Mouse (Mus musculus): ENCODE data around the gene Alg3. TPM values are rescaled to one million over a fixed set of nuclear protein-coding genes. Genes with fewer than 3 reads are reported as not detected.

Gene Alg3
- total RNA-seq, 2 experiments from 2014 or later, result 15.9 to 17.6 TPM

DNA sequence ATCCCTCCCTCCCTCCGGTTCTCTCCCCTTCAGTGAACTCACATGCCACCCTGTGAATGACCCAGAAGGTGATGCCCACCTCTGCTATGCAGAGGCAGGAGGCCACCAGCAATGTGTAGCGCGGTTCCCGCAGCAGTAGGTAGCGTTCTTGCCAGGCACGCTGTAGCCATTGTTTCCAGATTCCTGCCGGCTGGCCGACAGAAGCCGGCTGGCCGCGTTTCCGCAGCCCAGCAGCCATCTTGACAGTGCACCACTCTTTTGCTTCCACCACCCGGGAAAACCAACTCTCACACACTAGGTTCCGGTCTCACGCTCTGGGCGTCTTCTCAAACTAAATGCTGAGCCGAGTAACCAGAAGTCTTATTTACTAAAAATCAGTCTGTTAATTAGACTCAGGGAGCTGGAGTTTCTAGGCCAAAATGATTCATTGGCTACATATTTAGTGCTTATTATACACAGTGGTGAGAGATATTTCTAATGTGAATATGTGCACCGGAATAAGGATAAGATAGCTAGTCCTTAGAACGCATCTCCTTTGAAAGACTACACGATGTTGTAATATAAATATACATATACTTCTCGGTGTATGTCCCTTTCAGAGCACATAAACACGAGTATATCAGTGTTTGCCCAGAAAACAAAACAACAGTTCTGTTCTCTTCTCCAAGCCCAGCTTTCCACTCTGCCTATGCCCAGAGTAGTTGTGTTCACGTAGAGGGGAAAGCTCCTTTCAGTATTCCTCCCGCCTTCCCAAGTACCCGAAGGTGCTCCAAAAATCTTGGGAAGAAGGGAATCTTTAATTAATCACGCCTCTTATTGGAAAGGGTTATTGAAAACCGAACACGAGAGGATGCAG lies 806 bp downstream of the Alg3 start:
- peak; percentile 31 to 50 for DNase-seq (ENCODE audit: low spot score in 2 of 2)

DNA sequence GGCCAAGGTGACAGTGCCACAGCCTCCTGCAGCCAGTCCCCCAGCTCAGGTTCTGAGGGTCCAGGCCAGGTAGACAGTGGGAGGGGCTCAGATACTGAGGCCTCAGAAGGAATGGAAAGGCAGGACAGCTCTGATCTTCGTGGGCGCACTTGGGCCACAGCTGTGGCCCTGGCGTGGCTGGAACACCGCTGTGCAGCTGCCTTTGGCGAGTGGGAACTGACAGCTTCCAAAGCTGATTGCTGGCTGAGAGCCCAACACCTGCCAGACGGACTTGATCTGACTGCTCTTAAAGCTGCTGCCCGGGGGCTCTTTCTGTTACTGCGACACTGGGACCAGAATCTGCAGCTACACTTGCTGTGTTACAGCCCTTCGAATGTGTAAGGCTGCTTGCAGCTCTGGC lies 6.8 kb downstream of the Alg3 start:
- DNase-seq (ENCODE audit: low spot score in 2 of 2), result no peak

DNA sequence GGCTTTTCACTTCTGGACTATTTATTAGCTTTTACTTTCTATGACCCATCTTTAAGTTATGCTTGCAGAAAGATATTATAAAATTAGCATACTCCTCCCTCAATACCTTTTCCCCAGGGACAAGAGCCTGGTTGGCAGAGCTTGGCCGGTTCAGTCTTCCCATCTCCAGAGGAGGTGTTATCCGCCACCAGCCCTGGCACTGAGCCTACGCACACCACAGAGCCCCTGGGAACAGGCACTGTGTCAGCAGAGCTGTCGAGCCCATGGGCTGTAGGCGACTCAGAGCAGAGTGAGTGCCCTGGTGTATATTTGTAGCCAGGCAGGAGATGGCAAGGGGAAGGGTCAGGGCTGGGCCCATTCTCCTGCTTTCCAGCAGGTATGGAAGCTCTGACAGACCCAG lies 11.0 kb downstream of the Alg3 start:
- no peak for DNase-seq (ENCODE audit: low spot score in 2 of 2)

DNA sequence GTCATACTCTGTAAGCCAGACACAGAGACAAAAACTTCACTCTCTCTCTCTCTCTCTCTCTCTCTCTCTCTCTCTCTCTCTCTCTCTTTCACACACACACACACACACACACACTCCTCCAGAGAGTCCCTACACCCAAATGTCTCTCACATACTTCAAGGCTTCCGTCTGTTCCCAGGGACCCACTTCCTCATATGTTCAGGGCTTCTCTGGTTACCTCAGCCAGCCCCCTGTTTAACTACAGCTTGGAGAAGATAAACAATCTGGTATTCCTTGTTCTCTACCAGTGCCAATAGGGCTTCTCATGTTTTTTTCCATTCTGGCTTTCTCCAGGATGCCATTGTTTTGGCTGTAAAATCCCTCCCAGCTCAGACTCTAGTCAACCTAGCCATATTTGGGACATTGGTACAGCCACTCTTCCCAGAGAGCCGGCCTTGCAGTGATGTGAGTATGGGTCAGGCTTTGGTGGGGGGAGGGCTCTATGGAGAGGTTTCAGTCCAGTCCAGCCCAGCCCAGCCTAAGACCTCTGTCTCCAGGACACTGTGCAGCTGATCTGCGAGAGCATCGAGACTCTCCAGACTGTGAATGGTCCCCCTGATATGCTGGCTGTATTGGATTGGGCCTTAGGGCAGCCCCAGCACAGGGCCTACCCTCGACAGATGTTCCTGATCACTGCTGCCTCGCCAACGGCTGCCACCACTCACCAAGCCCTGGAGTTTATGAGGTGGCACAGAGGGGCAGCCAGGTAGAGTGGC lies 14.7 kb downstream of the Alg3 start:
- DNase-seq (ENCODE audit: low spot score in 2 of 2), result no peak

DNA sequence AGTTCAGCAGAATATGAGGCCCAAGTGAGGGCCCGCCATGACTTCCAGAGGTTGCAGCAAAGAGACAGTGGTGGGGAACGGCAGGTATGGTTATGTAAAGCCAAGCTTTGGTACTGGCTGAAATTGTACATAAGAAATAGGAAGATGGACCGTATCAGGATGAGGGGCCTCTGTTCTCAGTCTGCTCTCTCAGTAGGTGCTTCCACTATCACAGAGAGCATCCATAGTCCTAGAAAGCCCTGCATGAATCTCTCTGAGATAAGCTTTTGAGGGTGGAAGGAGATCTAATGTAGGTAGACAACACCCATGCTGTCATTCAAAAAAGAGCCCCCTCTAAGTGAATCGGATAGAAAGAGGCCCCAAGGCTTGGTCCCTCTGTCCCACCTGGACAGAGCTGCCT lies 15.8 kb downstream of the Alg3 start:
- no peak for DNase-seq (ENCODE audit: low spot score in 2 of 2)

DNA sequence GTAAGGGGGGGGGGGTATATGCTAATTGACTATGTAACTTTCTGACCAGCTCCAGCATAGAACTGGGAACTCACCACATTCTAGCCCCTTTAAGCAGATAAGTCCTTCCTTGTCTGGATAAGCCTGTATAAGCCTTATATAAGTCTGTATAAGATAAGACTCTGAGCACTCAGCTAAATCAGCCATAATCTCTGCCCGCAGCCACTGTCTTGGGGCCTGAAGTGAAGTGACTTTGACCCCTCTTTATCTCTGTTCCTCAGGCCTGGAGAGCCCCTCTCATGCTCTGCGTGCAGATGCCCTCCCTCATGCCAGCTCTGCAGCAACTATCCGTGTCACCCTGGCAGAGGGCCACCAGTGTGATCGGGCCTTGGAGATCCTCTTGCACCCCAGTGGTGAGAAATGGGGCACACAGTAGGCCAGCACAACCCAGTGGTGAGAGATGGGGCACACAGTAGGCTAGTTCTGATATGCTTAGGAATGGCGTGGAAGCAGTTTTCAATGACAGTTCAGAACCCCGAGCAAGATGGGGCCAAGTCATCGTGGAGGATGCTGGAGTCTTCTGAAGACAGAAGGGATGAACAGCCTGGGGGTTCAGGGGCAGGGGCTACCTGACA lies 16.4 kb downstream of the Alg3 start:
- DNase-seq (ENCODE audit: low spot score in 2 of 2), result no peak

DNA sequence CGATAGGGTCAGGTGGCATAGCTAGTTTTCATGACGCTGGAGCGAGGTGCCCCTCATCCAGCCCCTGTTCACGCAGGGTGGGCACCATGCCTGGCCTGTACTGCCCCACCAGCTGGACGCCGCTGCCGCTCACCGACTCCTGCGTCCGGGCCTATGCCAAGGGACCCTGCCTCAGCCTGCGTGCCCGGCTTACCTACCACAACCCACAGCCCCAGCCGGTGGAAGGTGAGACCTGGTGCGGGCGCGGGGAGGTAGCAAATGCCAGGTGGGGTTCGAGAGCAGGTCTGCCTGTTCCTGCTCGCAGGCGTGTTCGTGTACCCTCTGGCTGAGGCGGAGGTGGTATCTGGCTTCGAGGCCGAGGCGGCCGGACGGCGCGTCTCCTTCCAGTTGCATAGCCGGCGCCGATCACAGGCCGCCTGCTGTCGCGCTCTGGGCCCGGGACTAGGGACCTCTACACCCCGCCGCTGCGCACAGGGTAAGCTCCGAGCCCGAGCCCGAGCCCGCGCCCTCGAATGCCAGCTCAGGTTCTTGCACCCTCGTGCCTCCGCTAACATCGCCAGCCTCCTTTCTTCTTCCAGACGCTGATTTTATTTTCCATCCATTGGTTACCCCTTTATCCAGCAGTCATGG lies 20.3 kb downstream of the Alg3 start:
- DNase-seq (ENCODE audit: low spot score in 2 of 2), result no peak

DNA sequence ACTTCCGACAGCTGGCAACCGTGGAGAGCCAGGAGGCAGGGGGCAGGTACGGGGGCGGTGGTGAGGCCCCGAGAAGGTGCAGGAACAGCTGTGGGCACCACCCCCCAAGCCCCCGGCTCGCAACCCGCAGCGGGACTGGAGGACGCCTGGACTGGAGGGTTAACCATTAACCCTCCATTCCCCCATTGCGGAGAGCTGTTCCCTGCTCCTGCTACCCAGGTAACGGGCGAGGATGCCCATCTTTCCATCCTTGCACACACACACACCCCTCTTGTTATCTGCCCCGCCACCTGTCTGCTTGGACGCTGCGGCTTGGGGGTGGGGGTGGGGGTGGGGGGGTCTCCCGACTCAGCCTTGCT lies 20.9 kb downstream of the Alg3 start:
- no peak for DNase-seq (ENCODE audit: low spot score in 2 of 2)

DNA sequence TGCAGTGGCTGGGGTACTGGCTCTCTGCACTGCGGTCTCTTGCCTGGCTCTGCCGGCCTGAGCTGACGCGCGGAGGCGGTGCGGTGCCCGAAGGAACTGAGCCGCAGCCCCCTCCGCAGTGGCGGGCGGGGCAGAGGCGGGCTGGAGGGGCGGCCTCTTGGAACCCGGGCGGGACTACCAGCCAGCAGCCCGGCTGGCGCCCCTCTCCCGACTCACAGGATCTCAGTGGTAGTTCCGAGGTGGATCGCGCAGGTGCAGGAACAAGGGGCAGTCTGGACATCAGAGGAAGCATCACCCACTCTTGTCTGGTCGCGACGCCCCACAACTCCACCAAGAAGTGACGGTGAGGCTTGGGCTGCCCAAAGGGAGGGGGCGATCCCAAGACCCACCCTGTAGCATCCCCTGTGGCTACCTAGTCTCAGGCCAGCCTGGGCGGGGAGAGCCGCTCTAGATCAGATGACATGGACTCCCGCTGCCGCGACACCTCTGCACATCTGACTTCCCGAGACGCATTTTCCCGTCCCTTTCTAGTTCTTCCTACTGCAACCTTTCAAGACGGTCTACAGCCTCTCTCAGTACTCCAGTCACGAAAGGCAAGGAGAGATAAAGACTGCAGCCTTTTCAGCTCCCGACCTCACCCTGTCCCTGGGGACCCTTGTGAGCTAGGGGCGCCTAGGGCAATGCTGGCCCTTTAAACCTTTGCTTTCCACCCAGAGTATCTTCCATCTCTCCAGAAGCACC lies 21.4 kb downstream of the Alg3 start:
- no peak for DNase-seq (ENCODE audit: low spot score in 2 of 2)

DNA sequence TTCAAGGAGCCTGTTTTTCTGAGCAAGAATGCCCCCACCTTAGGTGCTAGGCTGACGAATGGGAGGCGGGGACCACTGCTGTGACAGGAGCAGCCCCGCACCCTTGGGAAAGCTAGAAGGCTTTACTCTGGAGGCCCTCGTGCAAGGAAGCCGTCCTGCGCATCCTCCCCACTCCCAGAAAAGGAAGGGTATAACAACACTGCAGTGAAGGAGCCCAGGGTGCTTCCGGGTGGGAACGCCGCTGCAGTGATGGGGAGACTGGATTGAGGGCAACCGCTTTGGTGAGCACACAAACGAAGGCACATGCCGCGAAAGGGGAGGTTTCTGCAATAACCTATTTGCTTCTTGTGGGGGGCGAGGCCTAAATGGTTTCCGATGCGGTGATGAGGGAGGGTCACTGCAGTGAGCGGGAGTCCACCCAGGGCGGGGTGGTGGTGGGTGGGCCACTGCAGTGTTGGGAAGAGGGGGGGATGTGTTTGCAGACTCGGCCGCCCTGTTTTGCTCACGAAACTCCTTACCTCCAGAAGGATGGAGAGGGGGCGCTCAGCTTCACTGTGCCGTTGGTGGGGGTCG lies 22.1 kb downstream of the Alg3 start, which contains the start of gene Vwa5b2:
Gene Vwa5b2 (plus strand): TSS at position 106 of the 573 bp plus-strand sequence.
- no peak for DNase-seq (ENCODE audit: low spot score in 2 of 2)

DNA sequence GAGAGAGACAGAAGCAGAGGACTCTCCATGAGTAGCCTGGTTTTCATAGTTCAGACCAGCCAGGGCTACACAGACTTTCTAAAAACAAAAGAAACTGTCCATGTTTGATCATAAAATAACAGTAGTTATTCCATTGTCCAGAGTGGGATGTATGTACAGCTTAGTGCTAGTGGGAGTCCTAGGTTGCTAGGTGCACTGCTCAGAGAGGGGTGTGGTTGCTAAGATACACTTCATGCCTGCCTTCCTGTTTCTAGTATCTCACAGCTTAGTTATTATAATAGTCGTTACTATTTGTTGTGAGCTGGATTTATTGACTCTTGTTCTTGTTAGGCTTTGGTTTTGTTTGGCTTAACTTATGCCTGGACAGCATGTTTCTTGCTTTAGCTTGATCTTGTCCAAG lies 46.5 kb downstream of the Alg3 start:
- no peak for DNase-seq (ENCODE audit: low spot score in 2 of 2)

DNA sequence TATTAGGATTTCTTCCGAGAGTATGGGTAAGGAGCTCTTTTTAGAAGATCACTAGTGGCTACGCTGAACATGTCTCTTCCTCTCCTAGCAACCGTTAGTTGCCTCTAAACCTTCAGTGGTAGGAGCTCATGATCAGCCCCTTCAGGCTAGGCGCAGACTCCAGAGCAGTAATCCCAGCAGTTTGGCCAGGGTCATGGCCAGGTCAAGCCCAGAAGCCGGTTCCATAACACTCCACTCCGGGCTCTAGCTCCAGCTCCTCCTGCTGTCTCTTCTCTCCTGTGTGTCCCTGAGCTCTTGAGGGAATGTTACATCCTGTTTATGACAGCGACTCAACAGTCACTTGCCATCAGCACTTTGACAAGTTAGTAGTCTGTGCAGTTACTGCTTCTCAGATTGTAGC lies 54.2 kb downstream of the Alg3 start:
- no peak for DNase-seq (ENCODE audit: low spot score in 2 of 2)

Small RNAs within 50 kb of the gene (microRNA-seq; reads per million reads assigned to microRNA genes)
- gene Mir1224, result 15.5 reads per million, percentile 26 among the genes with 10 or more reads in this experiment

Other genes with a start within 250 kb of the Alg3 start
- 10 to 100 TPM; 73.7 to 75.5 TPM for gene Abcc5, start 185.3 kb downstream of the Alg3 start, total RNA-seq (2021)
- gene Eif2b5, start 112.9 kb downstream of the Alg3 start, total RNA-seq (2021), result 10 to 100 TPM; 58.9 to 63.3 TPM
- 10 to 100 TPM; 55.7 to 59.5 TPM for gene Dvl3, start 94.8 kb downstream of the Alg3 start, total RNA-seq (2021)
- 100 to 1,000 TPM; 336 to 352 TPM for gene Ap2m1, start 76.3 kb downstream of the Alg3 start, total RNA-seq (2021)
- gene Abcf3, start 63.2 kb downstream of the Alg3 start, total RNA-seq (2021), result 10 to 100 TPM; 75.4 to 79.2 TPM
- gene Vwa5b2, start 22.3 kb downstream of the Alg3 start, total RNA-seq (2021), result 10 to 100 TPM in 1 of 2 experiments, 1 to 10 TPM in 1; 10.0 to 12.5 TPM
- 1 to 10 TPM; 6.8 to 7.0 TPM for gene Eef1akmt4, start 142 bp downstream of the Alg3 start, total RNA-seq (2021)
- under 1 TPM in 1 of 2 experiments, not detected in 1; 0.37 TPM for gene Gm49333, start 125 bp downstream of the Alg3 start, total RNA-seq (2021)
- gene Camk2n2, start 9.6 kb upstream of the Alg3 start, total RNA-seq (2021), result 10 to 100 TPM; 16.1 to 16.3 TPM
- gene Ece2, start 18.1 kb upstream of the Alg3 start, total RNA-seq (2021), result 10 to 100 TPM; 11.4 to 14.9 TPM
- gene Psmd2, start 39.9 kb upstream of the Alg3 start, total RNA-seq (2021), result 100 to 1,000 TPM; 216 to 230 TPM
- 100 to 1,000 TPM; 400 to 415 TPM for gene Eif4g1, start 56.6 kb upstream of the Alg3 start, total RNA-seq (2021)
- gene Fam131a, start 81.5 kb upstream of the Alg3 start, total RNA-seq (2021), result 10 to 100 TPM; 14.4 to 15.4 TPM
- 10 to 100 TPM; 39.8 to 41.0 TPM for gene Polr2h, start 105.9 kb upstream of the Alg3 start, total RNA-seq (2021)
- 10 to 100 TPM; 49.6 to 57.3 TPM for gene Clcn2, start 106.0 kb upstream of the Alg3 start, total RNA-seq (2021)
- 10 to 100 TPM; 14.8 to 17.1 TPM for gene Chrd, start 121.4 kb upstream of the Alg3 start, total RNA-seq (2021)
- gene Thpo, start 122.8 kb upstream of the Alg3 start, total RNA-seq (2021), result 1 to 10 TPM; 3.8 to 5.0 TPM